Mouse (Mus musculus) ES-E14 (cell line): ENCODE data around the gene Trio. TPM values are rescaled to one million over a fixed set of nuclear protein-coding genes. Genes with fewer than 3 reads are reported as not detected.

Experiments
- DNase-seq: peaks from one replicate; pipeline ENCODE4 v3.0.0-alpha.2; 2013; ENCODE audit warnings: low read depth, low spot score
- H3K27ac ChIP-seq: 2 replicates; pipeline ENCODE4 v1.5.1; 2012; ENCODE audit warnings: low read depth, mild to moderate bottlenecking, low read length, moderate library complexity, mixed read lengths; ENCODE audit not compliant: poor library complexity, insufficient read depth, severe bottlenecking
- H3K36me3 ChIP-seq: 2 replicates; pipeline ENCODE4 v1.6.1; 2012; ENCODE audit warnings: mild to moderate bottlenecking, low read length, moderate library complexity, mixed read lengths; ENCODE audit not compliant: control insufficient read depth, poor library complexity, insufficient read depth, severe bottlenecking
- H3K4me1 ChIP-seq, 2 experiments: fragments of 150-350 bp in 1 of 2; sonication (generic) in 1 of 2; 2 replicates each; pipeline ENCODE4 v1.6.1; 2012; ENCODE audit warnings: low read length in 2 of 2, mild to moderate bottlenecking in 1 of 2, mixed read lengths in 1 of 2; ENCODE audit not compliant: control insufficient read depth in 2 of 2, insufficient read depth in 2 of 2, poor library complexity in 1 of 2
- H3K4me3 ChIP-seq, 2 experiments: fragments of 150-350 bp in 1 of 2; sonication (generic) in 1 of 2; 2 replicates each; pipeline ENCODE4 v1.5.1; 2012; ENCODE audit warnings: low read length in 2 of 2, low read depth in 1 of 2, mild to moderate bottlenecking in 1 of 2, mixed read lengths in 1 of 2; ENCODE audit not compliant: insufficient read depth in 1 of 2, poor library complexity in 1 of 2, severe bottlenecking in 1 of 2
- H3K9ac ChIP-seq: 2 replicates; pipeline ENCODE4 v1.6.1; 2012; ENCODE audit warnings: low read depth, mild to moderate bottlenecking, low read length, mixed read lengths; ENCODE audit not compliant: poor library complexity, insufficient read depth, severe bottlenecking
- H3K9me3 ChIP-seq: fragments of 150-350 bp; sonication (generic); 2 replicates; pipeline ENCODE4 v1.6.1; 2012; ENCODE audit warnings: low read depth, mild to moderate bottlenecking, low read length; ENCODE audit not compliant: control insufficient read depth, insufficient read depth
- CHD2 ChIP-seq: IDR thresholded peaks from 2 replicates; pipeline ENCODE4 v1.6.1; 2014; ENCODE audit warnings: mild to moderate bottlenecking, low read depth, low read length, inconsistent platforms
- HCFC1 ChIP-seq: IDR thresholded peaks from 2 replicates; pipeline ENCODE4 v1.6.1; 2012; ENCODE audit warnings: low read length, inconsistent platforms, borderline replicate concordance; ENCODE audit not compliant: insufficient read depth
- MAFK ChIP-seq: IDR thresholded peaks from 2 replicates; pipeline ENCODE4 v1.6.1; 2014; ENCODE audit warnings: mild to moderate bottlenecking, low read depth, low read length, inconsistent platforms; ENCODE audit not compliant: insufficient read depth
- ZC3H11A ChIP-seq: IDR thresholded peaks from 2 replicates; pipeline ENCODE4 v1.6.1; 2012; ENCODE audit warnings: low read depth, mild to moderate bottlenecking, inconsistent platforms, low read length, borderline replicate concordance
- ZNF384 ChIP-seq: IDR thresholded peaks from 2 replicates; pipeline ENCODE4 v1.6.1; 2012; ENCODE audit warnings: low read depth, low read length, inconsistent platforms
- in situ Hi-C, 2 experiments: fragments of 600-800 bp; cut with MboI; formaldehyde crosslinking; loops; one replicate each; pipeline ENCODE4 v1.15.1; 2025; ENCODE audit warnings: low sequenced_read_pairs in 2 of 2, inconsistent platforms in 1 of 2; ENCODE audit not compliant: unreplicated experiment in 2 of 2
- total RNA-seq: library from RNA; depleted of rRNA; stranded (reverse); fragments of 300-350 nt; gene quantifications from 2 replicates; pipeline ENCODE4 v1.2.3, GENCODE M21; 2012

Trio gene
- total RNA-seq, 1 experiment = 34.4 TPM

DNA sequence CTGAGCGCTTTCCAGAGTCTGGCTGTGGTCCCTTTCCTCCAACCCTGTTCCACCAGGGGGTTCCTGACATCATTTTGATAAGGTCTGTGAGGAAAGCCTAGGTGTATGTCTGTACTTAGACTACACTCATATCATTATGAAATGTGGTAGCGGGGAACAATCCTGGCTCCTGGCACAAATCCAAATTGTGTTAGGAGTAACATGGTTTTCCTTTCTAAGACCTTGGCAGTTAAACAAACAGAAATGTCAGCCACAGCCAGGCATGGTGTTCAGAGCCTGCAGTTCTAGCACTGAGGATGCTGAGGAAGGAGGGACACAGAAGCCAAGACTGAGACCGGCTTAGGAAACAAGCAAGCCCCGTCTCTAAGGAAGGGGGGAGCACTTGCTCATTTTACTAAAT is 119.2 kb downstream of the Trio start:
- no peak for TF ChIP-seq ZC3H11A
- no peak overlapping the region for H3K27ac ChIP-seq
- no peak for DNase-seq
- H3K9me3 ChIP-seq = no peaks in the 10 kb centered on the region
- H3K4me1 ChIP-seq = no peaks in the 10 kb centered on the region
- H3K36me3 ChIP-seq = peaks cover 10% of the 10 kb centered on the region; the same call in 1 of the 2 replicates
- in situ Hi-C loops = loop anchor here in 1 of 2 experiments (10.0 kb wide), 1 partner anchor 278 kb away; no protein-coding TSS in a partner anchor
- H3K9ac ChIP-seq = no peak overlapping the region
- H3K4me3 ChIP-seq = no peak overlapping the region

DNA sequence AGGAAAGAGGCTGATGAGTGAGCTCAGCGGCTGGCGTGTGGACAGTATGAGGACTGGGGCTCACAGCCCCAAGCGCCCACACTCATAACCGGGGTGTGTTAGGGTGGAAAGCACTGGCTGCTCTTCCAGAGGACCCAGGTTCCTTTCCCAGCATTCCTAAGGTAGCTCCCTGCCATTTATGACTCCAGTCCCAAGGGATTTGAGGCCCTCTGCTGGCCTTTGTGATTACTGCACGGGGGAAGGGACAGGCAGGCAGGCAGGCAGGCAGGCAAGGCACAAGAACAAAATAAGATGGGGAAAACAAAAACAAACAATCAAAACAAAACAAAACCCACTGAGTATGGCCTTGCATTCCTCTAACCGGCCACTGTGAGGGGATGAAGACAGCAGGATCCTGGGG is 120.3 kb downstream of the Trio start:
- H3K9me3 ChIP-seq = no peaks in the 10 kb centered on the region
- H3K4me3 ChIP-seq = peak overlapping the region; percentile 53 to 79
- peaks cover 11% of the 10 kb centered on the region; the same call in 1 of the 2 replicates for H3K36me3 ChIP-seq
- in situ Hi-C loops = loop anchor here in 1 of 2 experiments (10.0 kb wide), 1 partner anchor 279 kb away; no protein-coding TSS in a partner anchor
- H3K27ac ChIP-seq = no peak overlapping the region
- TF ChIP-seq ZNF384 = no peak
- TF ChIP-seq HCFC1 = no peak
- no peak for TF ChIP-seq CHD2
- no peak for TF ChIP-seq ZC3H11A
- no peak for TF ChIP-seq MAFK
- no peaks in the 10 kb centered on the region for H3K4me1 ChIP-seq
- peak overlapping the region; percentile 56 for H3K9ac ChIP-seq
- DNase-seq = peak; percentile 76

GRCm38 (mm10) chr15:27904346-27905005 is 121.2 kb downstream of the Trio start:
- TF ChIP-seq MAFK (no peak), ZC3H11A (no peak), CHD2 (no peak), HCFC1 (no peak), ZNF384 (no peak)
- H3K9ac ChIP-seq = no peak overlapping the region
- in situ Hi-C loops = loop anchor here in 1 of 2 experiments (10.0 kb wide), 1 partner anchor 280 kb away; no protein-coding TSS in a partner anchor
- DNase-seq = no peak
- no peaks in the 10 kb centered on the region for H3K9me3 ChIP-seq
- H3K36me3 ChIP-seq = peaks cover 13% of the 10 kb centered on the region; the same call in 1 of the 2 replicates
- H3K4me3 ChIP-seq = peak overlapping the region; percentile 53 to 79
- no peak overlapping the region for H3K27ac ChIP-seq
- no peaks in the 10 kb centered on the region for H3K4me1 ChIP-seq

DNA sequence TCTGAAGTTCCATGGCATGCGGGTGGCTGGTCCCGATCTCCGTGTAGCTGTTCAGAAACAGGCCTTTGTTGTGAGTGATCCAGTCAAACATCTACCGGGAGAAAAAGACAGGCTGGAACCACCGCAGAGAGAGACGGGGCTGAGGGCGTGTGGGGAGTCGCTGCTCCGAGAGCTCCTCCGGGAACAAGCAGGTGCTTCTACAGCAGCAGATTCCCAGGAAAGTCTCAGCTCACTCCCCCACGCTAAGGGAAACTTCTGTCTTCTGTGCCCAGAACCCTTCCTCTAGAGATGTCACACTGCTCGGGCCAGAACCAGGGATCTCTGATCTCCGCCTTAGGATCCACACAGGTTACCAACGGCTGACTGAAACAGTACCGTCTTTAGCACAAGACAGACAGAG is 124.4 kb downstream of the Trio start:
- H3K4me3 ChIP-seq = no peak overlapping the region
- no peaks in the 10 kb centered on the region for H3K9me3 ChIP-seq
- no peak for DNase-seq
- no peak overlapping the region for H3K9ac ChIP-seq
- no peaks in the 10 kb centered on the region for H3K4me1 ChIP-seq
- no peak for TF ChIP-seq CHD2
- TF ChIP-seq ZNF384 = no peak
- no peak for TF ChIP-seq MAFK
- TF ChIP-seq HCFC1 = no peak
- TF ChIP-seq ZC3H11A = no peak
- peaks cover 13% of the 10 kb centered on the region; the same call in 1 of the 2 replicates for H3K36me3 ChIP-seq
- in situ Hi-C loops = loop anchor here in 1 of 2 experiments (10.0 kb wide), 1 partner anchor 284 kb away; no protein-coding TSS in a partner anchor
- H3K27ac ChIP-seq = no peak overlapping the region
